Mouse (Mus musculus): ENCODE measurements around the gene Fads1.

GRCm38 (mm10) chr19:10191326-10191725, 8.6 kb downstream of the Fads1 start:
- no peak for TF ChIP-seq CTCF (IDR thresholded peaks at IDR 0.05; ENCODE audit: low read depth)
- no peak for TF ChIP-seq EP300 (optimal IDR thresholded peaks at IDR 0.05)

All from stomach, postnatal 0 days (tissue).